In genomic region chr12:107757996-107758791, GRCm38 (mm10) we compare ENCODE assay signal across 9 mouse cellular contexts.
DNase-seq lines count a peak whose midpoint lies in the region; ATAC-seq and TF ChIP-seq lines count a peak whose summit lies in the region.
"Had no signal": no experiment of that assay in that cellular context is flagged by ENCODE, and none has a peak within 500 bp of the region (broad histone marks: within the 10 kb centered on the region; RNA-seq: fewer than 3 reads in every experiment).

No protein-coding gene starts in this region.

- DNase-seq in kidney, adult 11 months = no peak
- DNase-seq in limb, embryonic 10.5 days (ENCODE audit: low spot score) = peak; percentile 77
- peak; percentile 49 for DNase-seq in stomach, postnatal 0 days (ENCODE audit: low spot score)
- DNase-seq in yolk sac, embryonic 10.5 days (ENCODE audit: low spot score) = no peak
- DNase-seq in lung, postnatal 25 days (ENCODE audit: low spot score) = no peak
- no peak for DNase-seq in urinary bladder, postnatal 10 days (ENCODE audit: low spot score)

- TF ChIP-seq EP300 in stomach, postnatal 0 days (optimal IDR thresholded peaks at IDR 0.05) = no peak

- peaks cover 14% of the 10 kb centered on the region for H3K4me1 ChIP-seq in kidney, embryonic 16.5 days (ENCODE audit: insufficient read depth, low read length)
- peaks cover 35% of the 10 kb centered on the region for H3K4me1 ChIP-seq in embryonic facial prominence, embryonic 12.5 days
- peaks cover 38% of the 10 kb centered on the region for H3K4me1 ChIP-seq in limb, embryonic 10.5 days
- no peaks in the 10 kb centered on the region for H3K4me1 ChIP-seq in stomach, postnatal 0 days (replicated peaks; ENCODE audit: control insufficient read depth, insufficient read depth)

- H3K9me3 ChIP-seq in kidney, embryonic 16.5 days (ENCODE audit: low read length) = no peaks in the 10 kb centered on the region
- H3K9me3 ChIP-seq in embryonic facial prominence, embryonic 12.5 days = no peaks in the 10 kb centered on the region
- no peaks in the 10 kb centered on the region for H3K9me3 ChIP-seq in limb, embryonic 10.5 days (replicated peaks)
- no peaks in the 10 kb centered on the region for H3K9me3 ChIP-seq in stomach, postnatal 0 days (ENCODE audit: control insufficient read depth, low read length)

- H3K27me3 ChIP-seq in kidney, embryonic 16.5 days (ENCODE audit: insufficient read depth, low read length) = no peaks in the 10 kb centered on the region
- no peaks in the 10 kb centered on the region for H3K27me3 ChIP-seq in embryonic facial prominence, embryonic 12.5 days
- peaks cover 21% of the 10 kb centered on the region; the same call in 1 of the 2 replicates for H3K27me3 ChIP-seq in limb, embryonic 10.5 days (ENCODE audit: low read depth, poor library complexity, severe bottlenecking)
- no peaks in the 10 kb centered on the region for H3K27me3 ChIP-seq in stomach, postnatal 0 days (ENCODE audit: control insufficient read depth, insufficient read depth, low read length)

- no peak overlapping the region for H3K9ac ChIP-seq in kidney, embryonic 16.5 days (replicated peaks; ENCODE audit: low read length)
- H3K9ac ChIP-seq in embryonic facial prominence, embryonic 12.5 days = no peak overlapping the region
- H3K9ac ChIP-seq in stomach, postnatal 0 days (ENCODE audit: low read length) = no peak overlapping the region

- TF ChIP-seq CTCF in stomach, postnatal 0 days (IDR thresholded peaks at IDR 0.05; ENCODE audit: low read depth) = no peak

- H3K4me3 ChIP-seq in kidney, embryonic 16.5 days (ENCODE audit: low read length) = no peak overlapping the region
- no peak overlapping the region for H3K4me3 ChIP-seq in embryonic facial prominence, embryonic 12.5 days
- H3K4me3 ChIP-seq in limb, embryonic 10.5 days = peak overlapping the region; percentile 2; the same call in 1 of the 2 replicates
- H3K4me3 ChIP-seq in stomach, postnatal 0 days (ENCODE audit: low read depth, low read length) = no peak overlapping the region

- WGBS in kidney, embryonic 16.5 days = 20% methylated on average over 15 of the region's 16 CpGs
- WGBS in embryonic facial prominence, embryonic 12.5 days = 20% methylated on average over 10 of the region's 16 CpGs
- 16% methylated on average over 14 of the region's 16 CpGs for WGBS in limb, embryonic 10.5 days
- 25% methylated on average over 14 of the region's 16 CpGs for WGBS in stomach, postnatal 0 days

- H3K27ac ChIP-seq in kidney, embryonic 16.5 days (ENCODE audit: low read length) = no peak overlapping the region
- 0 out of 2 replicates have a peak overlapping the region, but pooled peaks have one; percentile 11 for H3K27ac ChIP-seq in embryonic facial prominence, embryonic 12.5 days
- H3K27ac ChIP-seq in limb, embryonic 10.5 days = peak overlapping the region; percentile 84
- H3K27ac ChIP-seq in stomach, postnatal 0 days (replicated peaks) = no peak overlapping the region

- no peak overlapping the region for H3K4me2 ChIP-seq in kidney, embryonic 16.5 days (replicated peaks; ENCODE audit: low read depth, low read length)
- no peak overlapping the region; the same call in 1 of the 2 replicates for H3K4me2 ChIP-seq in embryonic facial prominence, embryonic 12.5 days (replicated peaks)
- H3K4me2 ChIP-seq in stomach, postnatal 0 days (replicated peaks; ENCODE audit: low read depth) = no peak overlapping the region

- peak; percentile 49 for ATAC-seq in kidney, embryonic 16.5 days (ENCODE audit: low FRiP score, low TSS enrichment)
- ATAC-seq in embryonic facial prominence, embryonic 12.5 days (ENCODE audit: insufficient number of reproducible peaks, insufficient read depth, low FRiP score, low TSS enrichment) = 0 out of 2 replicates have a peak, but pooled peaks have one; percentile 6
- ATAC-seq in stomach, postnatal 0 days (ENCODE audit: low FRiP score, low TSS enrichment) = peak; percentile 51

- H3K36me3 ChIP-seq in kidney, embryonic 16.5 days (ENCODE audit: insufficient read depth, low read length) = no peaks in the 10 kb centered on the region
- no peaks in the 10 kb centered on the region for H3K36me3 ChIP-seq in embryonic facial prominence, embryonic 12.5 days
- H3K36me3 ChIP-seq in limb, embryonic 10.5 days = no peaks in the 10 kb centered on the region
- no peaks in the 10 kb centered on the region for H3K36me3 ChIP-seq in stomach, postnatal 0 days (ENCODE audit: control insufficient read depth, insufficient read depth, low read length)
- H3K36me3 ChIP-seq: G1E had no signal

Comparison
In these comparisons a context has a peak if more than half of its experiments do, and no peak if none do; other contexts are left out.
1. H3K27ac ChIP-seq: peak in embryonic facial prominence, embryonic 12.5 days (single experiment) and limb, embryonic 10.5 days (single experiment); none in kidney, embryonic 16.5 days (single experiment) and stomach, postnatal 0 days (single experiment).
2. DNase-seq: peak in limb, embryonic 10.5 days (single experiment) and stomach, postnatal 0 days (single experiment); none in kidney, adult 11 months (single experiment), yolk sac, embryonic 10.5 days (single experiment), lung, postnatal 25 days (single experiment) and urinary bladder, postnatal 10 days (single experiment).
3. Peak in every context shown above with its lines, with median percentiles within 50 percentile points of each other: ATAC-seq.